Mouse (Mus musculus): ENCODE measurements around the gene 4933434E20Rik.

Gene 4933434E20Rik

GRCm38 (mm10) chr3:90051441-90052350, at the start of gene 4933434E20Rik:
Gene 4933434E20Rik, plus strand, starts transcription at chr3:90051636.
- DNase-seq (ENCODE audit: low spot score): peak; percentile 56

- no peak for DNase-seq (ENCODE audit: low spot score)
Measured at GRCm38 (mm10) chr3:90004091-90004796, 47.2 kb upstream of the 4933434E20Rik start.

GRCm38 (mm10) chr3:90010291-90010690, 41.1 kb upstream of the 4933434E20Rik start:
- DNase-seq (ENCODE audit: low spot score): no peak

- no peak for DNase-seq (ENCODE audit: low spot score)
Measured at GRCm38 (mm10) chr3:90016626-90017025, 34.8 kb upstream of the 4933434E20Rik start.

GRCm38 (mm10) chr3:90034653-90035052, 16.8 kb upstream of the 4933434E20Rik start:
- DNase-seq (ENCODE audit: low spot score): no peak

- DNase-seq (ENCODE audit: low spot score): no peak
Measured at GRCm38 (mm10) chr3:90036263-90036662, 15.2 kb upstream of the 4933434E20Rik start.

- no peak for DNase-seq (ENCODE audit: low spot score)
Measured at GRCm38 (mm10) chr3:90049691-90050090, 1.7 kb upstream of the 4933434E20Rik start.

GRCm38 (mm10) chr3:90052351-90053241, 1.2 kb downstream of the 4933434E20Rik start, which contains the start of gene Ubap2l:
Gene Ubap2l, minus strand, starts transcription at chr3:90052628.
- peak; percentile 95 for DNase-seq (ENCODE audit: low spot score)

GRCm38 (mm10) chr3:90061549-90061948, 10.1 kb downstream of the 4933434E20Rik start:
- DNase-seq (ENCODE audit: low spot score): no peak

GRCm38 (mm10) chr3:90062539-90062938, 11.1 kb downstream of the 4933434E20Rik start:
- DNase-seq (ENCODE audit: low spot score): no peak

- DNase-seq (ENCODE audit: low spot score): no peak
Measured at GRCm38 (mm10) chr3:90064383-90064782, 12.9 kb downstream of the 4933434E20Rik start.

- DNase-seq (ENCODE audit: low spot score): no peak
Measured at GRCm38 (mm10) chr3:90065553-90065952, 14.1 kb downstream of the 4933434E20Rik start.

GRCm38 (mm10) chr3:90067851-90068250, 16.4 kb downstream of the 4933434E20Rik start:
- DNase-seq (ENCODE audit: low spot score): no peak

- DNase-seq (ENCODE audit: low spot score): no peak
Measured at GRCm38 (mm10) chr3:90069688-90070087, 18.3 kb downstream of the 4933434E20Rik start.

GRCm38 (mm10) chr3:90072294-90072693, 20.9 kb downstream of the 4933434E20Rik start, which contains the start of gene Tpm3:
Gene Tpm3, plus strand, starts transcription at chr3:90072649.
- no peak for DNase-seq (ENCODE audit: low spot score)

- DNase-seq (ENCODE audit: low spot score): peak; percentile 88
Measured at GRCm38 (mm10) chr3:90076921-90077716, 25.7 kb downstream of the 4933434E20Rik start.

- no peak for DNase-seq (ENCODE audit: low spot score)
Measured at GRCm38 (mm10) chr3:90078224-90078623, 26.8 kb downstream of the 4933434E20Rik start.

GRCm38 (mm10) chr3:90079133-90079762, 27.8 kb downstream of the 4933434E20Rik start:
- peak; percentile 92 for DNase-seq (ENCODE audit: low spot score)

- DNase-seq (ENCODE audit: low spot score): peak; percentile 57
Measured at GRCm38 (mm10) chr3:90079763-90080497, 28.5 kb downstream of the 4933434E20Rik start.

- DNase-seq (ENCODE audit: low spot score): no peak
Measured at GRCm38 (mm10) chr3:90080498-90080863, 29.0 kb downstream of the 4933434E20Rik start.

Data from layer of hippocampus, adult 11-12 months (tissue).